In the genomic region with DNA sequence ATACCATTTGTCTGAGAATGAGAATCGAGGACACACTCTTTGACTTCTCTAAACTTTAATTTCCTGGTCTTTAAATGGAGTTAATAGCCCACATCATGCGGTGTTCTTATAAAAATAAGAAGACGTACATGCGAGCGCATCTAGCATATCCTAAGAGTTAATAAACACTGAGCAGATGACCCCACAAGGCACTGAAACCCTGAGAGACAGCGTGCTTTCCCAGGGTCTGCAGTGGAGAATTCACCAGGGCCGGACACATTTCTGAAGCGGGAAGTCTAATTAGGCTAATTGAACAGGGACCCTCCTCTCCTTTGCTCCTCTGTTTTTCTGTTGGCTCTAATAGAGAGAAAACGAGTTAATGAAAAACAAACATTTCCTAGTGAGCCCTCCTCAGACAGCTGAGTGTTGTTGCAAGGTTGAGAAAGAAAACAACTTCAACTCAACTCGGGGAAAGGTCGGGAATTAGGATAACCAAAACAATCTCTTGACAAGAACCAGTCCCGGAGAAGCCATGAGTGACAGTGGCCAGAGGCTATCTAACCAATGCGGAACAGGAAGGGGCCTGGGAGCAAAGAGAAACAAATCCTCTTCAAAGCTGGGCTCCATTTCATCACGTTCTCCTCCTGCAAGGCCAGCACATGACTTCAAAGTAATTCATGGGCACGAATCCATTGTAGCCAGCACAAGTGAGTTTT, we compare ENCODE assay signal across 16 mouse cellular contexts.
DNase-seq lines count a peak whose midpoint lies in the region; ATAC-seq lines count a peak whose summit lies in the region.
"Had no signal": no experiment of that assay in that cellular context is flagged by ENCODE, and none has a peak within 500 bp of the region (broad histone marks: within the 10 kb centered on the region; RNA-seq: fewer than 3 reads in every experiment).

No protein-coding gene starts in this region.

- no peaks in the 10 kb centered on the region for H3K9me3 ChIP-seq in hindbrain, embryonic 10.5 days
- H3K9me3 ChIP-seq in hindbrain, embryonic 12.5 days (replicated peaks) = no peaks in the 10 kb centered on the region
- no peaks in the 10 kb centered on the region for H3K9me3 ChIP-seq in midbrain, embryonic 13.5 days
- H3K9me3 ChIP-seq: hindbrain, embryonic 15.5 days; limb, embryonic 12.5 days; neural tube, embryonic 13.5 days had no signal

- WGBS in hindbrain, embryonic 10.5 days = 59% methylated on average over 15 of the region's 15 CpGs
- WGBS in hindbrain, embryonic 12.5 days = 65% methylated on average over 15 of the region's 15 CpGs
- 77% methylated on average over 15 of the region's 15 CpGs for WGBS in midbrain, embryonic 13.5 days

- H3K4me3 ChIP-seq in hindbrain, embryonic 10.5 days = no peak overlapping the region
- H3K4me3 ChIP-seq in hindbrain, embryonic 12.5 days = no peak overlapping the region
- no peak overlapping the region for H3K4me3 ChIP-seq in midbrain, embryonic 13.5 days (replicated peaks)
- H3K4me3 ChIP-seq: hindbrain, embryonic 15.5 days; limb, embryonic 12.5 days; neural tube, embryonic 13.5 days had no signal

- ATAC-seq in hindbrain, embryonic 12.5 days (ENCODE audit: low FRiP score) = no peak
- ATAC-seq in midbrain, embryonic 13.5 days = no peak
- ATAC-seq: liver, postnatal 0 days; midbrain, embryonic 16.5 days had no signal

- H3K36me3 ChIP-seq in hindbrain, embryonic 10.5 days = no peaks in the 10 kb centered on the region
- no peaks in the 10 kb centered on the region for H3K36me3 ChIP-seq in hindbrain, embryonic 12.5 days
- no peaks in the 10 kb centered on the region for H3K36me3 ChIP-seq in midbrain, embryonic 13.5 days
- H3K36me3 ChIP-seq: hindbrain, embryonic 15.5 days; limb, embryonic 12.5 days; neural tube, embryonic 13.5 days had no signal

- H3K27me3 ChIP-seq in hindbrain, embryonic 10.5 days (ENCODE audit: insufficient read depth, poor library complexity, severe bottlenecking) = 0 out of 2 replicates have a peak, but pooled peaks cover 5% of the 10 kb centered on the region
- no peaks in the 10 kb centered on the region for H3K27me3 ChIP-seq in hindbrain, embryonic 12.5 days
- H3K27me3 ChIP-seq in midbrain, embryonic 13.5 days = no peaks in the 10 kb centered on the region
- H3K27me3 ChIP-seq: hindbrain, embryonic 15.5 days; limb, embryonic 12.5 days; neural tube, embryonic 13.5 days had no signal

- intact Hi-C loops in heart, postnatal 10 days (cut with DNase I) = no loop called here

- no peak overlapping the region for H3K27ac ChIP-seq in hindbrain, embryonic 10.5 days
- H3K27ac ChIP-seq in hindbrain, embryonic 12.5 days = no peak overlapping the region
- H3K27ac ChIP-seq in midbrain, embryonic 13.5 days = no peak overlapping the region
- H3K27ac ChIP-seq: hindbrain, embryonic 15.5 days; limb, embryonic 12.5 days; neural tube, embryonic 13.5 days had no signal

- H3K4me1 ChIP-seq in hindbrain, embryonic 10.5 days (replicated peaks) = no peaks in the 10 kb centered on the region
- H3K4me1 ChIP-seq in hindbrain, embryonic 12.5 days = no peaks in the 10 kb centered on the region
- no peaks in the 10 kb centered on the region for H3K4me1 ChIP-seq in midbrain, embryonic 13.5 days (replicated peaks)
- H3K4me1 ChIP-seq: hindbrain, embryonic 15.5 days; neural tube, embryonic 13.5 days had no signal

- peak; percentile 14 for DNase-seq in adrenal gland, postnatal 10 days
- no peak for DNase-seq in adrenal gland, postnatal 25 days
- DNase-seq in hindbrain, embryonic 10.5 days (ENCODE audit: low spot score) = peak; percentile 27
- DNase-seq in heart, postnatal 10 days = peak; percentile 8 to 10
- peak; percentile 5 to 6 for DNase-seq in kidney, postnatal 36 days
- DNase-seq in layer of hippocampus, adult 9-10 months (ENCODE audit: low spot score) = no peak
- DNase-seq: cerebellum, postnatal 25 days; gastrocnemius, postnatal 14 days; liver, postnatal 0 days; lung, postnatal 4 days had no signal

- no peak overlapping the region for H3K9ac ChIP-seq in hindbrain, embryonic 12.5 days
- H3K9ac ChIP-seq in midbrain, embryonic 13.5 days (replicated peaks) = no peak overlapping the region
- H3K9ac ChIP-seq: hindbrain, embryonic 15.5 days; limb, embryonic 12.5 days; liver, postnatal 0 days; neural tube, embryonic 13.5 days had no signal

- no peak overlapping the region for H3K4me2 ChIP-seq in hindbrain, embryonic 12.5 days (replicated peaks)
- H3K4me2 ChIP-seq in midbrain, embryonic 13.5 days (replicated peaks) = no peak overlapping the region
- H3K4me2 ChIP-seq: hindbrain, embryonic 15.5 days; limb, embryonic 12.5 days; neural tube, embryonic 13.5 days had no signal

Comparison
In these comparisons a context has a peak if more than half of its experiments do, and no peak if none do; other contexts are left out.
1. DNase-seq: peak in adrenal gland, postnatal 10 days (single experiment), hindbrain, embryonic 10.5 days (single experiment), heart, postnatal 10 days (2 of 2) and kidney, postnatal 36 days (2 of 2); none in adrenal gland, postnatal 25 days (single experiment) and layer of hippocampus, adult 9-10 months (single experiment).